Mouse (Mus musculus) hindbrain, embryonic 12.5 days (tissue): Measurements from ENCODE around the gene Rbfox1. TPM values are rescaled to one million over a fixed set of nuclear protein-coding genes. Genes with fewer than 3 reads are reported as not detected.

Experiments
- ATAC-seq: fragments of 200-750 bp; cut with Nextera tagmentation; 2 replicates; pipeline ENCODE4 v1.8.0; 2017; ENCODE audit warnings: moderate TSS enrichment; ENCODE audit not compliant: low FRiP score
- H3K27ac ChIP-seq: fragments of 300-500 bp; sonication (generic); 2 replicates; pipeline ENCODE4 v1.5.1; 2016; ENCODE audit warnings: mild to moderate bottlenecking
- H3K27me3 ChIP-seq: fragments of 300-500 bp; sonication (generic); 2 replicates; pipeline ENCODE4 v1.6.1; 2016; ENCODE audit warnings: mild to moderate bottlenecking
- H3K36me3 ChIP-seq: fragments of 300-500 bp; sonication (generic); 2 replicates; pipeline ENCODE4 v1.6.1; 2016; ENCODE audit warnings: mild to moderate bottlenecking
- H3K4me1 ChIP-seq: fragments of 300-500 bp; sonication (generic); 2 replicates; pipeline ENCODE4 v1.6.1; 2016
- H3K4me2 ChIP-seq: fragments of 300-500 bp; sonication (generic); replicated peaks from 2 replicates; pipeline ENCODE4 v1.6.1; 2016; ENCODE audit warnings: mild to moderate bottlenecking
- H3K4me3 ChIP-seq: fragments of 300-500 bp; sonication (generic); 2 replicates; pipeline ENCODE4 v1.5.1; 2016; ENCODE audit warnings: mild to moderate bottlenecking
- H3K9ac ChIP-seq: fragments of 300-500 bp; sonication (generic); 2 replicates; pipeline ENCODE4 v1.6.1; 2016; ENCODE audit warnings: mild to moderate bottlenecking, moderate library complexity
- H3K9me3 ChIP-seq: fragments of 300-500 bp; sonication (generic); replicated peaks from 2 replicates; pipeline ENCODE4 v1.6.1; 2016; ENCODE audit warnings: mild to moderate bottlenecking
- WGBS: fragments of 180-500 bp; shearing (Covaris S2); methylation state at CpG from one replicate; pipeline ENCODE4 v1.1.7; 2016; 5-methylcytosine and 5-hydroxymethylcytosine counted together
- polyA plus RNA-seq: library from polyadenylated mRNA; unstranded; fragments of >200 nt; fragmentation: Nextera tagmentation; extraction: Ambion mirVana; gene quantifications from 2 replicates; pipeline ENCODE4 v1.2.1, GENCODE M21; 2016

Rbfox1 gene
- polyA plus RNA-seq, 1 experiment from 2014 or later: 50.1 TPM

DNA sequence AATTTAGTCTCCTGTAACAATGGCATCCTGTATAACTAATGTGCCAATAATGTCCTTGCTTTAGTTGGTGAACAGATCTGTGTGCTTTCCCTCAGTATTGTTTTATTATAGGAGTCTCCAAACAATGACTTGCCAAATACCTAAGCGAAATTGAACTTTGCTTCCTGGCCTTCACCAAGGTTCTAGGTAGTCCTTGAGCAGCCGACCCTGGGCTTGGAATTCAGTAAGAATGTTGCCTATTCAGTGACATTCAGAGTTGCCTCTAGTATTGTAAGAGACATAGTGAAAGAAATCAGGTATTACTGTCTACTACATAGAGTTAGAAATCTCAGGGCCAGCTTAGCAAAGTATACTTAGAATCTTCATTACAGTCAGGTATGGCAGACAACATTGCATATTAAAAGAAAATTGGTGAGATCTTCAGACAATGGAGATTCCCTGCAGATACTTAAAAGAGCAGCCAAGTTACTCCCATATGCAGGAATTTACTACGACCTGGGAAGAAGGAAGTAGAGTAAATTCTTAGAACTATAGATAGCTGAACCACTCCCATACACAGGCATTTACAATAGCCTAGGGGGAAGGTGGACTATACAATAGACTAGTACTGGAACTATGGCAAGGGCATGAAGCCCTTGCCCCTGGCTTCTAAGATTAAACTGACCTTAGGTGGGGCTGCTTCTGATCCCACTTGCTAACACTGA is 1540.4 kb downstream of the Rbfox1 start:
- ATAC-seq: no peak
- no peaks in the 10 kb centered on the region for H3K9me3 ChIP-seq
- no peaks in the 10 kb centered on the region for H3K4me1 ChIP-seq
- WGBS: 82% methylated on average over 3 of the region's 3 CpGs
- H3K4me2 ChIP-seq: no peak overlapping the region
- no peaks in the 10 kb centered on the region for H3K27me3 ChIP-seq
- H3K4me3 ChIP-seq: no peak overlapping the region
- no peak overlapping the region for H3K27ac ChIP-seq
- H3K36me3 ChIP-seq: no peaks in the 10 kb centered on the region
- H3K9ac ChIP-seq: no peak overlapping the region

DNA sequence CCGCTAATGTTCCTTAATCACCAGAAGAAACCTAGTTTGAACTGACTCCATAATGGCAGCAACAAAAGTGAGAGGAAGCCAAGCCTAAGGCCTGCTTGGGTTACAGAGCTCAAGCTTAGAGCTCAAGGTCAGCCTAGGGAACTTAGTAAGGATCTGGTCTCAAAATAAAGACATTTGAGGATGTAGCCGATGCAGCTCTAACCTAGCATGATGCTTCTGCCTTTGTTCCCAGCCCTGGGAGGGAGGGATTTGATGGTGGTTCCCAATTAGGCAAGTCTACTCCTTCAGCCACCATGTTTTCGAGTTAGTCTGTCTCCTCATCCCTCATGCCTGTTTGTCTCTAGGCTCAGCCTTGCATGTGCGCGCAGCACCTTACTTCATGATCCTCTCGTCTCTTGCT is 1548.1 kb downstream of the Rbfox1 start:
- H3K4me3 ChIP-seq: no peak overlapping the region
- H3K9me3 ChIP-seq: no peaks in the 10 kb centered on the region
- no peaks in the 10 kb centered on the region for H3K27me3 ChIP-seq
- no peaks in the 10 kb centered on the region for H3K4me1 ChIP-seq
- no peak overlapping the region for H3K27ac ChIP-seq
- no peaks in the 10 kb centered on the region for H3K36me3 ChIP-seq
- H3K4me2 ChIP-seq: no peak overlapping the region
- no peak for ATAC-seq
- H3K9ac ChIP-seq: no peak overlapping the region
- 96% methylated on average over 6 of the region's 6 CpGs for WGBS

GRCm38 (mm10) chr16:7446791-7447290 is 1561.7 kb downstream of the Rbfox1 start:
- Histone ChIP-seq H3K9ac (no peak overlapping the region), H3K27ac (no peak overlapping the region), H3K36me3 (no peaks in the 10 kb centered on the region), H3K4me3 (no peak overlapping the region), H3K27me3 (no peaks in the 10 kb centered on the region), H3K9me3 (no peaks in the 10 kb centered on the region), H3K4me2 (no peak overlapping the region), H3K4me1 (0 out of 2 replicates have a peak, but pooled peaks cover 9% of the 10 kb centered on the region)
- no peak for ATAC-seq
- 64% methylated on average over 1 of the region's 1 CpGs for WGBS

DNA sequence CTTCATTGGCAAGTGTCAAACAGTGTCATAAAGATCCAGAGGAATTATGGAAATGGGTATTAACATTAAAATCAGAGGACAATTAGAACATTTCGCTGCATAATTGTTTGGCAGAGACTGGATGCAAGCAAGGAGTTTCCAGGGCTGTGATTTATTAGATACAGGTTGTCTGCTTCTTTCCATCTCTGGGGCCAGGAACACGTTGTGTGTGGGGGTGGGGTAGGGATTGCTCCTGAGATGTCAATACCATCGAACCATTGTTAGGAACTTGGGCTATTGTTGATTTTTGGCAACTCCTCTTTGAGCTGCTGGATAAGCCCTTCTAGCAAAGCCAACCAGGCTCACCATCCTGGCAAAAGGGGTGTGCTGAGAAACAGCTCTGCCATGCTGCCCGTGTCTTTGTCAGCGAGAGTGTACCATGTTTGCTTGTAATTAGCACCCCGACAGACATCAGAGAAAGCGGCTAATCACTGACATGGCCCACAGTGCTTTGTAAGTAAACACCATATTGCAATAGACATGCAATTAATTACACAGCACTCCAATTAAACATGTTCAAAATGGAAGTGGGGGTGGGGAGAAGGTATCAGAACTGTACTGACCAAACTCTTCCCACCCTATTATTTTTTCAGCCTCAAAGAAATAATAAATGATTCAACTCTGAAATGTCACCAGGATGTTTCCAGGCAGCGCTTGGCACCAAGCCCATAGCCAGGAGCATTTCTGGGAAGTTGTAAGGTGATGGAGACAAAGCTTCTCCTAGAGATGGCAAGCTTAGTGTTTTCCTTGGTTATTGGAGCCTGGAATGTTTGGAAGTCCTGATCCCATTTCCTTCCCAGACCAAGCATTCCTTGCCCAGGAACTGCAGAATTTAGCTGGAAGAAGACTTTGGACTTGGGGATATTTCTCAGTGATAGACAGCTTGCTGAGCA is 1562.8 kb downstream of the Rbfox1 start:
- no peak overlapping the region for H3K4me3 ChIP-seq

DNA sequence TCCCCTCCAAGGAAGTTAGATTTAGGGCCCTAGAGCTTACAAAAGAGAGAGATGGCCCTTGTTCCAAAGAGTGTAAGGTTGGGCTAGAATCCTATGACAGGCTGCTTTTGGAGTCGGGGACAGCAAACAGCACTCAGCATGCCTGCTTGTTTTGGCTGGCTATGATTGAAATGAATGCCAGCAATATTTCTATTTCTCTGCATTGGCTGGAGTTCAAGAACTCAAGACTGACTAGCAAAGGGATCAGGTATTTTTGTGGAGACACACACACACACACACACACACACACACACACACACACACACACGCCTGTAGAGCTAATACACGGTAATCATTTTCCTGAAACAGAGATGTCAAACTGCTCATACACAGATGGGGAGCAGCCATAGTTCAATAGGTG is 1566.0 kb downstream of the Rbfox1 start:
- H3K27me3 ChIP-seq: no peaks in the 10 kb centered on the region
- 91% methylated on average over 3 of the region's 3 CpGs for WGBS
- H3K4me1 ChIP-seq: 0 out of 2 replicates have a peak, but pooled peaks cover 9% of the 10 kb centered on the region
- no peak overlapping the region for H3K4me3 ChIP-seq
- H3K36me3 ChIP-seq: no peaks in the 10 kb centered on the region
- H3K9ac ChIP-seq: no peak overlapping the region
- no peak overlapping the region for H3K4me2 ChIP-seq
- no peaks in the 10 kb centered on the region for H3K9me3 ChIP-seq
- H3K27ac ChIP-seq: no peak overlapping the region
- ATAC-seq: no peak

More for the DNA sequence above, 1562.8 kb downstream of the Rbfox1 start:
- H3K4me1 ChIP-seq: 0 out of 2 replicates have a peak, but pooled peaks cover 9% of the 10 kb centered on the region
- no peaks in the 10 kb centered on the region for H3K9me3 ChIP-seq
- H3K36me3 ChIP-seq: no peaks in the 10 kb centered on the region
- ATAC-seq: no peak
- peak overlapping the region; percentile 23; the same call in 1 of the 2 replicates for H3K27ac ChIP-seq
- H3K9ac ChIP-seq: no peak overlapping the region
- WGBS: 62% methylated on average over 8 of the region's 8 CpGs
- H3K27me3 ChIP-seq: no peaks in the 10 kb centered on the region
- no peak overlapping the region for H3K4me2 ChIP-seq

DNA sequence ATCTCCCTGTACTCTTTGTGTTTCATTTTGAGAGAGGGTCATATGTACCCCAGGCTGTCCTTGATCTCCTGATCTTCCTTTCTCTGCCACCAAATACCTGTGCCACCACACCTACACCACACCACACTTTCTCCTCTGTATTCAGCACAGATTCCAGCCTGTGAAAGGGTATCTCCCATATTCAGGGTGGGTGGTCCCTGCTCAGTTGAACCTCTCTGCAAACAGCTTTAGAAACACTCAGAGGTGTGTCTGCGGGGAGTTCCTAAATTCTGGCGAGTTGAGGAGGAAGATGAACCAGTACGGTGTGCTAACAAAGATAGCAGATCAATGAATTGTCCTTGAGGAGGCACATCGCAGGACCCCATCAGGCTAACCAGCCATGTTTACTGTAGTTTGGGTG is 1572.4 kb downstream of the Rbfox1 start:
- no peak overlapping the region for H3K4me2 ChIP-seq
- H3K36me3 ChIP-seq: no peaks in the 10 kb centered on the region
- ATAC-seq: no peak
- no peak overlapping the region for H3K27ac ChIP-seq
- no peak overlapping the region for H3K9ac ChIP-seq
- no peak overlapping the region for H3K4me3 ChIP-seq
- no peaks in the 10 kb centered on the region for H3K27me3 ChIP-seq
- no peaks in the 10 kb centered on the region for H3K4me1 ChIP-seq
- WGBS: 83% methylated on average over 4 of the region's 4 CpGs
- no peaks in the 10 kb centered on the region for H3K9me3 ChIP-seq
